Mouse (Mus musculus) adrenal gland, adult 18-20 months (tissue): Measurements from ENCODE around the gene Eapp. TPM values are rescaled to one million over a fixed set of nuclear protein-coding genes. Genes with fewer than 3 reads are reported as not detected.
A peak's percentile ranks its signal among the peaks of the same experiment; 100 is the strongest.
"Not testable (repeated sequence)": the region's sequence is repeated elsewhere in the genome, so short reads cannot be mapped to it uniquely, and the experiment has no call there.

ENCODE experiments used
- DNase-seq, 2 experiments: peaks; one replicate each; pipeline ENCODE4 v3.0.0; 2021 to 2022; ENCODE audit warnings: low spot score in 2 of 2
- long read RNA-seq, 2 experiments: library from polyadenylated mRNA; stranded (forward); transcript quantifications; one replicate each; pipeline ENCODE4 v2.0.0; 2021
- total RNA-seq, 2 experiments: library from RNA; stranded (reverse); gene quantifications; 1 replicate in 1 of 2; 2 replicates in 1 of 2; pipeline ENCODE4 v1.2.3; 2021

The Eapp gene
- total RNA-seq: 10 to 100 TPM; 36.9 to 40.1 TPM
- long read RNA-seq, experiment 1, full-length matches to known transcripts: 15 of 16 reads
- long read RNA-seq, experiment 1, partial matches to known transcripts: 0 of 16 reads
- long read RNA-seq, experiment 1, other reads (novel, unspliced or antisense): 1 of 16 reads
- long read RNA-seq, experiment 2, full-length matches to known transcripts: 41 of 57 reads
- long read RNA-seq, experiment 2, partial matches to known transcripts: 5 of 57 reads
- long read RNA-seq, experiment 2, other reads (novel, unspliced or antisense): 11 of 57 reads

DNA sequence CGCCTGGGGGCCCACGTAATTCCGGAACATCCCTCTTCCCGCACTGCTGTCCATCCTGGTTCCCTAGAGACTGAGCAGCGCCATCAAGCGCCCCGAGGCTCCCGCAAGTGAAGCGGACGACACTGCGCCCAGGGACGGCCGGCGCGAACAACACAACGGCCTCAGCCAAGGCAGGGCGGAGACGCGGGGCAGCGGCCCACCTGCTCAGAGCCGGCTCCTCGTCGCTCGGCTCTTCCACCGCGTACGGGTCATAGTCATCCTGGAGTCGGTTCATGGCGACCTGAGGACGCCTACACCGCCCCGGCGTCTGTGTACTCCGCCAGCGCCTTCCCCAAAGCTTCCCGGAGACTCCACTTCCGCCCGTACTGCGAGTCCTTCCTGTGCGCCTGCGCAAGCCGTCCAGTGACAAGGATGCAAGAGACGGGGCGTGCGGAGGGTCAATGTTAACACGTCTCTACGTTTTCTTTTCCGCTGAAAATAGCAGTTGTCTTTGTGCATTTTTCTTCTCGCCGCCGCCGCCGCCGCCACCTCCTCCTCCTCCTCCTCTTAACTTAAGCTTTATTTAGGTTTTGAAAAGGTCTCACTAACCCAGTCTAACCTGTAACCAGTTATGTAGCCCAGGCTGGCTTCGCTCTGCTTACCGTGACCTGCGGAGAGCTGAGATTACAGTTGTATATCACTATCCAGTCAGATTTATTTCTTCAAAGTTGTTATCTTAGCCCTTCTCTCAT is at the start of gene Eapp:
Gene Eapp, minus strand, starts transcription at position 387 of the 731 bp plus-strand sequence.
- DNase-seq: peak; percentile 89 to 92

- not testable (repeated sequence) for DNase-seq
These were observed 43.1 kb upstream of the Eapp start for GRCm38 (mm10) chr12:54738661-54739243.

DNA sequence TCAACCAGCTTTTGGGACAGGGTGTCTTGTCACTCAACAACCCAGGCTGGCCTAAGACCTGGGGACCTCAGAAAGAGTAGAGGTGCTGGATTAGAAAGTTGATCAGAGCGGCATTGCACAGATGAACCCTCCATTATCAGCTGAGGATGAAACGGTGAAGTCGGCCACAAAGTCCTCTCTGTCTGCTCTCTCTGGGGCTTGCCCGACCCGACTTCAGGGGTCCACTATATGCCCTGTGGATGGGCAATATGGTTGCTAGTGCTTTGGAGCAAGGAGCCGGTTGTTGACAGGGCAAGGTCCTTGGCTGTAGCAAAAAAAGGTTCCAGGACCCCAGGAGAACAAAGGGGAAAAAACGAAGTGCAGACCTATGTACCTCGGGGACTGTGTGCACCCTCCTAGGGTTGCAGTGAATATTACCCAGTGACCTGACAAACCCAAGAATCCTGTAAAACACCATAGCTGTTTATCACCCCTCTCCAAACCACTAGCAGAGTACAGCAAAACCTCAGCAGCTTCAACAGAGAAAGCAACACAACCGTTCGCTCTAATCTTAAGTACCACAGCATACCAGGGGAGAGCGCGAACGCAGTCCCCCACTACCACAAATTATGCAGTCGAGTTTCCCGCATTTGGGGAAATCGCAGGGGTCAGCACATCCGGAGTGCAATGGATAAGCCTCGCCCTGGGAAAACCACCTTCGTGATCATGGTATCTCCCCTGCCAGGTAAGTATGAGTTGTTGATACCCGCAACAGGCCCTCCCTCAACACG is 42.4 kb upstream of the Eapp start:
- not testable (repeated sequence) for DNase-seq

DNA sequence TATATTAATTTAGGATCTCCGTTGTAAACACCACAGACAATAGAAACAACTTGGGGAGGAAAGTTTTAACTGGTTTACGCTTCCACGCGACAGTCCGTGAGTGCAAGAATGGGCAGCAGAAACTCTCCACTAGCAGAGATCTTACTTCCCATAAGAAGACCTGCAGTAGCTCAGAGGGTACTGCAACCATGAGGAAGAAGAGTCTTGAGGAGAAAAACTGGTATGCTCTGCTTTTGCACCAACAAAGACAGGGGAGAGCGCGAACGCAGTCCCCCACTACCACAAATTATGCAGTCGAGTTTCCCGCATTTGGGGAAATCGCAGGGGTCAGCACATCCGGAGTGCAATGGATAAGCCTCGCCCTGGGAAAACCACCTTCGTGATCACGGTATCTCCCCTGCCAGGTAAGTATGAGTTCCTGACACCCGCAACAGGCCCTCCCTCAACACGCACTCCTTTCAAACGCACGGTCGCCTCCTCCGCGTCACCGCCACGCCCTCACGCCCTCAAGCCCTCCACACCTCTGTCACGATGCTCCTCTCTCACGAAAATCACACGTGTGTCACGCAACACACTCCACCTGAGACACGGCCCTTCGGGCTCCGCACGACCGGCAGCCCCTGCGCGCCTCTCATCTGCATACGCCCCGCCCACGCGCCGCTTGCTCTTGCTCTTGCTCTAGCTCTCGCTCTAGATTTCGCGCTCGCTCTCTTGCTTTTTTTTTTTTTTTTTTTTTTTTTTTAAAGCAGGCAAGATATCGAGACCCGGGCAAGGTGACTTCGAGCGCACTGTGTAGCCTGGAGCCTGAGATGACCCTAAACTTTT is 38.8 kb upstream of the Eapp start:
- DNase-seq: not testable (repeated sequence)

GRCm38 (mm10) chr12:54729140-54730059 is 33.7 kb upstream of the Eapp start:
- DNase-seq: not testable (repeated sequence)

- not testable (repeated sequence) for DNase-seq
These were observed 23.4 kb upstream of the Eapp start for GRCm38 (mm10) chr12:54718871-54719786.

DNA sequence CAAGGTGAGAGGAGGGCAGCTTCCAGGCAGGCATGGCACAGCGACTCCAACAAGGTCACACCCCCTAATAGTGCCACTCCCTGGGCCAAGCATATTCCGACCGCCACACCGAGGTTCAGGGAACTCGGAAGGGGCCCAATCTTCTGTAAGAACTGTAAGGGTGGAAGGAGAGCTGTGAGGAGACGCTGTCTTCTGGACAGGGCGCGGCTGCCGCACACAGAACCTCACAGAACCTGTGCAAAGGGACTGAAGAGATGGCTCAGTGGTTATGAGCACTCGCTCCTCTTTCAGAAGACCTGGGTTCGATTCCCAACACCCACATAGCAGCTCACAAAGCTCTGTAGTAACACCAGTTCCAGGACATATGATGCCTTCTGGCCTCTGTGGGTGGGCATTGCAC is 21.8 kb upstream of the Eapp start:
- DNase-seq: not testable (repeated sequence)

- DNase-seq: peak; percentile 31 to 42
These were observed 18.3 kb upstream of the Eapp start for GRCm38 (mm10) chr12:54713822-54714626.

GRCm38 (mm10) chr12:54710494-54710879 is 14.8 kb upstream of the Eapp start:
- not testable (repeated sequence) for DNase-seq

GRCm38 (mm10) chr12:54709691-54710493 is 14.2 kb upstream of the Eapp start:
- DNase-seq: not testable (repeated sequence)

- no peak for DNase-seq
These were observed 3.7 kb upstream of the Eapp start for GRCm38 (mm10) chr12:54699394-54699793.

DNA sequence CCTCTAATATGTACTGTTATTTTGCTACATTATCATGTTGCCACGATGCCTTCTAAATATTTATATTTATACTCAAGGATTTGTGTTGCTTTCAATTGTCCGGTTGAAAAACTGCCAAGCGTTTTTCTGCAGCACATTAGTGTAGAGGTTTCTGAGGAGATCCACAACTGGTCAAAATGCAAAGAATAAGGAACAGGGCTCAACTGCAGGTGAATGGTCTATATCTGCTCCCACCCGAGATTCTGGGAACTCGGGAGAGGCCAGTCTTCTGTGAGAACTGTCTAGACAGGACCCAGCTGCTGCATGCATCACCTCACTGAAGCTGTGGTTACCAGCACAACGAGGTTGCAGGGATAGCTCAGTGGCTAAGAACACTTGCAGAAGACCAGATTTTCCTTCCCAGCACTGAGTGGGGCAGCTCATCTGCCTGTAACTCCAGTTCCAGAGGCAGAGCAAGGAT is 2.1 kb upstream of the Eapp start:
- peak in 1 of 2 experiments; percentile 13 for DNase-seq

GRCm38 (mm10) chr12:54697003-54697597 is 1.4 kb upstream of the Eapp start:
- peak in 1 of 2 experiments; percentile 11 for DNase-seq

- peak; percentile 89 to 91 for DNase-seq
These were observed 725 bp upstream of the Eapp start for GRCm38 (mm10) chr12:54696242-54697002.

GRCm38 (mm10) chr12:54694847-54695510 is 718 bp downstream of the Eapp start:
- no peak for DNase-seq
